Mouse (Mus musculus): ENCODE results near the gene Plekho2.

GRCm38 (mm10) chr9:65563073-65563472 is 16.8 kb downstream of the Plekho2 start:
- TF ChIP-seq CTCF (IDR thresholded peaks at IDR 0.05; ENCODE audit: insufficient read depth, low read length): no peak
- TF ChIP-seq POLR2A (IDR thresholded peaks at IDR 0.05; ENCODE audit: borderline replicate concordance, extremely low read depth, low read depth, low read length): no peak

All from lung, adult 2 months (tissue).